Mouse (Mus musculus): ENCODE results near the gene Med28. TPM values are rescaled to one million over a fixed set of nuclear protein-coding genes. Genes with fewer than 3 reads are reported as not detected.

The Med28 gene
- total RNA-seq, 1 experiment from 2014 or later, result 20.0 TPM

- ATAC-seq (replicated peaks in 1 of 2; ENCODE audit: insufficient read depth in 1 of 2, low FRiP score in 2 of 2, low TSS enrichment in 1 of 2, low read depth in 1 of 2, poor library complexity in 2 of 2, severe bottlenecking in 2 of 2), result no peak
Measured at GRCm38 (mm10) chr5:45565829-45566228, 45.8 kb downstream of the Med28 start.

GRCm38 (mm10) chr5:45572816-45573215, 52.8 kb downstream of the Med28 start:
- no peak for ATAC-seq (replicated peaks in 1 of 2; ENCODE audit: insufficient read depth in 1 of 2, low FRiP score in 2 of 2, low TSS enrichment in 1 of 2, low read depth in 1 of 2, poor library complexity in 2 of 2, severe bottlenecking in 2 of 2)

GRCm38 (mm10) chr5:45576716-45577115, 56.7 kb downstream of the Med28 start:
- no peak for ATAC-seq (replicated peaks in 1 of 2; ENCODE audit: insufficient read depth in 1 of 2, low FRiP score in 2 of 2, low TSS enrichment in 1 of 2, low read depth in 1 of 2, poor library complexity in 2 of 2, severe bottlenecking in 2 of 2)

GRCm38 (mm10) chr5:45577376-45577775, 57.3 kb downstream of the Med28 start:
- no peak for ATAC-seq (replicated peaks in 1 of 2; ENCODE audit: insufficient read depth in 1 of 2, low FRiP score in 2 of 2, low TSS enrichment in 1 of 2, low read depth in 1 of 2, poor library complexity in 2 of 2, severe bottlenecking in 2 of 2)

Other genes starting within 250 kb of the Med28 start
- 39.4 and 69.8 TPM in 2 replicates for gene Qdpr, start 70.0 kb upstream of the Med28 start, total RNA-seq (2017)
- gene Clrn2, start 66.5 kb upstream of the Med28 start, total RNA-seq (2017), result not detected in 2 replicates
- 48.4 and 51.2 TPM in 2 replicates for gene Lap3, start 26.9 kb upstream of the Med28 start, total RNA-seq (2017)
- gene Fam184b, start 119.4 kb downstream of the Med28 start, total RNA-seq (2017), result not detected in 2 replicates
- gene Ncapg, start 149.7 kb downstream of the Med28 start, total RNA-seq (2017), result 58.3 and 68.0 TPM in 2 replicates

Data from hematopoietic stem cell, adult 5-6 weeks (primary cell).